In the genomic region with DNA sequence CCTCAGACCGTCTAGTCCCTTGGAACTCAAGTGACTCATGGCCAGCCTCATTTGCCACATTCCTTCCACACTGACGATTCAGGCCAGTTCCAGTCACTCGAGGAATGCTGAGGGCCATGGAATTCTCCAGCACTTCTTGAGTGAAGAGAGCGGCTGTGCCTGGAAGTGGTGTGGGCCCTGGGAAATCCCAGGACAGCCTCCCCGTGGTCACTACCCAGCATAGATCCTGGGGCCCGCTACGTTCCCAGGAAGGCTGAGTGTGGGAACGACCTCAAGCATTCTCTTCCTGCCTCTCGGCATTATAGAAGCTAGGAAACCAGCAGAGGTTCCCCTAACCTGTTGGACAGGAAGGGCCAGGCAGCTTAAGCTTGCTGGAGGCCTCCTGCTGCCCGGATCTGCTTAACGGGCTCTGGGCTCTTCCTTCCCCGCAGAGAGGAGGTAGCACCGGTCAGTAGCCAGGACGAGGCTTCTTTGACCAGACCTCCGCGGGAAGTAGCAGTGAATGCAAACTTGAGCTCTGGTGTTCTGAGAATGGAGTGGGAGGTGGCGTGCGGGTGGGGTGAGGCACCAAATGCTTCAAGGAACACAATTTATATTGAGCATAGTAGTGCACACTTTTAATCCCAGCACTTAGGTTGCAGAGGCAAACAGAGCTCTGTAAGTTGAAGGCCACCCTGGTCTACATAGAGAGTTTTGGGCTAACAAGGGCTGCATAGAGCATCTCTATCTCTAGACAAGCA, we compare ENCODE assay signal across 10 mouse cellular contexts.
DNase-seq lines count a peak whose midpoint lies in the region; ATAC-seq and TF ChIP-seq lines count a peak whose summit lies in the region.
"Had no signal": no experiment of that assay in that cellular context is flagged by ENCODE, and none has a peak within 500 bp of the region (broad histone marks: within the 10 kb centered on the region; RNA-seq: fewer than 3 reads in every experiment).

No protein-coding gene starts in this region.

- in situ Hi-C loops in Patski (cut with MboI; ENCODE audit: low pct_unique_long_range_greater_than_20kb): loop anchor here (10.0 kb wide), 1 partner anchor 446 kb away; a partner anchor contains a TSS

- peak; percentile 35 to 44 for DNase-seq in frontal cortex, postnatal 36 days (ENCODE audit: low spot score in 2 of 2)
- no peak for DNase-seq in frontal cortex, postnatal 10 days (ENCODE audit: low spot score in 2 of 2)
- DNase-seq in Patski (ENCODE audit: low read depth, low spot score): peak; percentile 90
- DNase-seq in heart, postnatal 0 days (ENCODE audit: low spot score): peak; percentile 45
- no peak for DNase-seq in liver, embryonic 13.5 days
- DNase-seq in right cerebral cortex, postnatal 25 days: peak; percentile 21
- no peak for DNase-seq in layer of hippocampus, postnatal 25 days (ENCODE audit: extremely low spot score in 1 of 2, low spot score in 1 of 2)
- no peak for DNase-seq in thymus, adult 2 months

- POLR2A ChIA-PET in Patski (lab: Charles Lee): interaction anchor here (0.5 to 1.2 kb wide), 4 partner anchors 12 to 1582 kb away, joined by 3 read pairs; no protein-coding TSS in a partner anchor

- WGBS in heart, postnatal 0 days: 14% methylated on average over 18 of the region's 18 CpGs
- 25% methylated on average over 18 of the region's 18 CpGs for WGBS in liver, embryonic 13.5 days (ENCODE audit: insufficient replicate concordance)
- 79% methylated on average over 18 of the region's 18 CpGs for WGBS in thymus, adult 2 months

- peak overlapping the region; percentile 21; the same call in 1 of the 2 replicates for H3K9ac ChIP-seq in heart, postnatal 0 days (replicated peaks; ENCODE audit: low read depth, low read length)
- H3K9ac ChIP-seq in liver, embryonic 13.5 days: no peak overlapping the region
- H3K9ac ChIP-seq: neural tube, embryonic 12.5 days had no signal

- peaks cover 9% of the 10 kb centered on the region; the same call in 1 of the 2 replicates for H3K4me1 ChIP-seq in heart, postnatal 0 days (ENCODE audit: control insufficient read depth, insufficient read depth)
- H3K4me1 ChIP-seq in liver, embryonic 13.5 days (replicated peaks): peaks cover 9% of the 10 kb centered on the region
- H3K4me1 ChIP-seq in thymus, adult 2 months (replicated peaks; ENCODE audit: control insufficient read depth, insufficient read depth, low read length): peaks cover 21% of the 10 kb centered on the region
- H3K4me1 ChIP-seq: neural tube, embryonic 12.5 days had no signal

- H3K27ac ChIP-seq in heart, postnatal 0 days (ENCODE audit: low read depth): peak overlapping the region; percentile 33
- H3K27ac ChIP-seq in liver, embryonic 13.5 days: no peak overlapping the region
- H3K27ac ChIP-seq in thymus, adult 2 months (ENCODE audit: control insufficient read depth, insufficient read depth, low read length): no peak overlapping the region
- H3K27ac ChIP-seq: neural tube, embryonic 12.5 days had no signal

- H3K4me3 ChIP-seq in heart, postnatal 0 days (ENCODE audit: low read depth, low read length): no peak overlapping the region
- H3K4me3 ChIP-seq in liver, embryonic 13.5 days (replicated peaks): no peak overlapping the region
- H3K4me3 ChIP-seq in thymus, adult 2 months (ENCODE audit: control insufficient read depth, insufficient read depth, low read length): no peak overlapping the region
- H3K4me3 ChIP-seq: neural tube, embryonic 12.5 days had no signal

- no peak for TF ChIP-seq POLR2A in thymus, adult 2 months (IDR thresholded peaks at IDR 0.05; ENCODE audit: control insufficient read depth, extremely low read depth, insufficient read depth, low read length, poor library complexity)

- no peaks in the 10 kb centered on the region for H3K9me3 ChIP-seq in heart, postnatal 0 days (replicated peaks; ENCODE audit: control insufficient read depth, low read length)
- H3K9me3 ChIP-seq in liver, embryonic 13.5 days (replicated peaks): peaks cover 4% of the 10 kb centered on the region; the same call in 1 of the 2 replicates
- H3K9me3 ChIP-seq: neural tube, embryonic 12.5 days had no signal

- H3K27me3 ChIP-seq in Patski: no peaks in the 10 kb centered on the region
- H3K27me3 ChIP-seq in heart, postnatal 0 days (ENCODE audit: control insufficient read depth, insufficient read depth, low read length): no peaks in the 10 kb centered on the region
- H3K27me3 ChIP-seq in liver, embryonic 13.5 days: 0 out of 2 replicates have a peak, but pooled peaks cover 6% of the 10 kb centered on the region
- no peaks in the 10 kb centered on the region for H3K27me3 ChIP-seq in thymus, adult 2 months (ENCODE audit: control insufficient read depth, insufficient read depth, low read length)
- H3K27me3 ChIP-seq: CH12.LX; neural tube, embryonic 12.5 days had no signal

- CTCF ChIA-PET in Patski (lab: Charles Lee): interaction anchor here (1.1 to 1.5 kb wide), 3 partner anchors 12 to 294 kb away, joined by 3 to 4 read pairs (median 3); no protein-coding TSS in a partner anchor

- H3K36me3 ChIP-seq in heart, postnatal 0 days (replicated peaks; ENCODE audit: control insufficient read depth, insufficient read depth, low read length): no peaks in the 10 kb centered on the region
- H3K36me3 ChIP-seq in liver, embryonic 13.5 days: no peaks in the 10 kb centered on the region
- no peaks in the 10 kb centered on the region for H3K36me3 ChIP-seq in thymus, adult 2 months (ENCODE audit: control insufficient read depth, insufficient read depth, low read length)
- H3K36me3 ChIP-seq: neural tube, embryonic 12.5 days had no signal

- TF ChIP-seq CTCF in Patski (IDR thresholded peaks at IDR 0.05): no peak
- no peak for TF ChIP-seq CTCF in heart, postnatal 0 days (IDR thresholded peaks at IDR 0.05; ENCODE audit: low read depth)
- TF ChIP-seq CTCF in thymus, adult 2 months (IDR thresholded peaks at IDR 0.05; ENCODE audit: borderline replicate concordance, control insufficient read depth, extremely low read depth, insufficient read depth, low read length, poor library complexity): no peak

- TF ChIP-seq EP300 in heart, postnatal 0 days (IDR thresholded peaks at IDR 0.05; ENCODE audit: low read depth): no peak

- H3K4me2 ChIP-seq in heart, postnatal 0 days (ENCODE audit: low read depth, low read length): peak overlapping the region; percentile 30; the same call in 1 of the 2 replicates
- peak overlapping the region; percentile 21 for H3K4me2 ChIP-seq in liver, embryonic 13.5 days
- H3K4me2 ChIP-seq: neural tube, embryonic 12.5 days had no signal

- peak; percentile 94 for ATAC-seq in Patski
- peak; percentile 81 for ATAC-seq in heart, postnatal 0 days (ENCODE audit: insufficient read depth, low read depth)
- ATAC-seq in liver, embryonic 13.5 days (ENCODE audit: low read depth): no peak

Comparison
In these comparisons a context has a peak if more than half of its experiments do, and no peak if none do; other contexts are left out.
1. DNase-seq: peak in frontal cortex, postnatal 36 days (2 of 2), Patski (single experiment), heart, postnatal 0 days (single experiment) and right cerebral cortex, postnatal 25 days (single experiment); none in frontal cortex, postnatal 10 days (0 of 2), liver, embryonic 13.5 days (single experiment), layer of hippocampus, postnatal 25 days (0 of 2) and thymus, adult 2 months (single experiment).